Mouse (Mus musculus) common myeloid progenitor, adult 5-6 weeks (primary cell): Measurements from ENCODE around the gene Gm8094. TPM values are rescaled to one million over a fixed set of nuclear protein-coding genes. Genes with fewer than 3 reads are reported as not detected.
"Not testable (repeated sequence)": the region's sequence is repeated elsewhere in the genome, so short reads cannot be mapped to it uniquely, and the experiment has no call there.

ENCODE experiments used
- ATAC-seq: replicated peaks from 2 replicates; pipeline ENCODE4 v1.8.0; 2016; ENCODE audit warnings: low read depth, mild to moderate bottlenecking, moderate TSS enrichment, inconsistent platforms; ENCODE audit not compliant: poor library complexity, severe bottlenecking
- total RNA-seq: library from RNA; stranded (forward); fragments of 200-1000, 187-1606 nt; gene quantifications from 2 replicates; pipeline ENCODE4 v1.2.3, GENCODE M21; 2017

Gm8094 gene
- total RNA-seq, result not detected in 2 replicates

DNA sequence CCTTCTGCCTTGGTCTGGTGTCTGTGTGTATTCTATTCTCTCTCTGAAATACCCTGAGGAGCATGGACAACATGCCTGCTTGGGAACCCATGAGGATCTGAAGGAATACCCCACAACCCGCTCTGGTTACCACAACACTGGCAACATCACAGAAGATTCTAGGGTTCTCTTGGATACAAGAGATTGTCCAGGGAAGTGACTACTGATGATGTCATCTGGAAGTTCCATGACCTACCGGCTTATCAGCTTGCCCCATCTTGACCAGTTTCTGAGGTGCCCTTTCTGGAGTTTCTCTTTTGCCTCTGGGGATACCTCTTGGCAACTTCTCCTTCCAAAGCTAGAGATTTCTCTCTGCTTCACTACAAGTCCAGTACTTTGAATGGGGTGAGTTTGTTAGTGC, at the start of gene Gm8094:
Gene Gm8094, minus strand, starts transcription at position 101 of the 400 bp plus-strand sequence.
- not testable (repeated sequence) for ATAC-seq

DNA sequence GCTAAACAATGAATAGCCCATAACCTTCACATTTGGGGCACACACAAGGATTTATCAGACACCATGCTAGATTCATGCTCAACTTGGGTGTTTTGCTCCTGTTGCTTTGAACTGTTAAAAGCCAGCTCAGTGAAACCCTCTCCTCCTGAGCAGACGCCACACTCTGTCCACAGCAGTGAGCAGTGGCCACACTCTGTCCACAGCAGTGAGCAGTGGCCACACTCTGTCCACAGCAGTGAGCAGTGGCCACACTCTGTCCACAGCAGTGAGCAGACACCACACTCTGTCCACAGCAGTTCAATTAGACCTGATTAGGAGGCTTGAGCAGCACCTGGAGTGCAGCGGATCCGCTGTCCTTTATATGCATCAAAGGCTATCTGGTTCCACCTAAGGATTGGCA, 43.2 kb upstream of the Gm8094 start:
- ATAC-seq, result not testable (repeated sequence)

DNA sequence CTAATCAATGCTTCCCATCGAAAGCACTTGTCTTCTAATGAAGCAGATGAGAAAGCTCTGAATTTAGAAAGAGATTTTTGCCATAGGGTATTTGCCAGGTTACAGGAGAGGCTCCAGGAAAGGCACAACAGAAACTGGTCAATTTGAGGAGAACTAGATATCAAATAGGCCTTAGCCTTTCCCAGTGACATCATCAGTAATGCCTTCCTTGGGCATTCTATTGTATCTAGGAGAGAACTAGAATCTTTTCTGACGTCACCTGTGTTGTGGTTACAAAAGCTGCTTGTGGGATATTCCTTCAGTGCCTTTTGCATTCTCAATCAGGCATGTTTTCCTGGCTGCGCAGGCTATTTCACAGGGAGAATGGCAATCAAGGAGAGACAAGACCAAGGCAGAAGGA, 23.9 kb upstream of the Gm8094 start, which contains the start of gene Gm8104:
Gene Gm8104, plus strand, starts transcription at position 301 of the 400 bp plus-strand sequence.
- ATAC-seq, result not testable (repeated sequence)

- ATAC-seq, result not testable (repeated sequence)
These were observed 12.9 kb upstream of the Gm8094 start for GRCm38 (mm10) chr14:43089103-43089919.

DNA sequence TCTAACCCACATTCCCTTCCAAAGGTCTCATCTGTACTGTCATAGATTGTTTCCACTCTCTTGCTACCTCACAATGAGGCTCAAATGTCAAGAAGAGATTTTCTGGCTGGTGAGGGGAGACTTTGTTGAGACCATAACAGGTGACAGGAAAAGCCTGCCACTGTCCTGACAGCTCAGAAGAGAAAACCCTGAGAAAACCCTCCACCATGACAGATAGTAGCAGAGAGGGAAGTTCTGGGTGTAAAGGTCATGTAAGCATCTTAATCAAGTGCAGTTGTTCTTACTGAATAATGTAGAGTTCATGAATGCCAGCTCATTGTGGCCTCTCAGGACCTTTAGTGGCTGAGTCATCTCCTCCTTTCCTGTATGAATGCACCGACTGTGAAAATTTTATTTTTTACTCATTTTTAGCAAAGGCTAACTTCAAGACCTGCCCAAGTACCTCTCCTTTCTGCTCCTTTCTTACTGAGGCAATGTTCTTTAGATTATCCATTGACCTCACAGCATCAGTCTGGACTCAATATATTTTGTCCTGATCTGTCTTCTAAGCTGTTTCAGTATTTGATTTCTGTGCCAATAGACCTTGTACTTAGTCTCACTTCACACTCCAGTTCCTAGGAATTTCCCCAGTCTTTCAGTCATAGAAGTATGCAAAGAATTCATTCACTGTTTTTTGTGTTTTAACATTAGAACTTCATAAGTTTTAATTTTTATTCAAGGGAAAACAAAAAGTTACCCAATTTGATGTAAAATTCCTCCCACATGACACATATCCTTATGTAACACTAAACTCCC, 8.7 kb upstream of the Gm8094 start:
- not testable (repeated sequence) for ATAC-seq

DNA sequence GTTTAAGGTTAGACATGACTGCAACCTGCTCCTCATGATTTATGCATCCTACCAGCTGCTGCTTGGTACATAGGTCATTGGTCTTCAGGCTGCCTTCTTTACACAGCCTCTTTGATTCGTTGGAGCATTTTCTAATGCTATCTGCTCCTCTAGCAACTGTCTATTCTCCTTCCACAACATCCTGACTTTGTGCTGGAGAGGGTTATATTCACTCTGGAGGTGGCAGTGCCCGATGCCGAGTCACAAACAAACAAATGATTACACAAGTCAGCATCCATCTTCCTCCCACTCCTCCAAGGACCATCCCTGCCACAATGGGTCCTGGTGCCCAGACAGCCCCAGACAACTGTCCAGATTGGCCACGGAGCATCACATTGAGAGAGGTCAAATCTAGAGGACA, 16.3 kb downstream of the Gm8094 start:
- ATAC-seq, result not testable (repeated sequence)

GRCm38 (mm10) chr14:43058063-43058462, 18.4 kb downstream of the Gm8094 start:
- not testable (repeated sequence) for ATAC-seq

Other genes with a start within 250 kb of the Gm8094 start
- gene Gm21977, start 223.2 kb downstream of the Gm8094 start, total RNA-seq, result not detected in 2 replicates
- not detected in 2 replicates for gene Gm8082, start 83.0 kb downstream of the Gm8094 start, total RNA-seq
- gene Gm10376, start 61.0 kb downstream of the Gm8094 start, total RNA-seq, result not detected in 2 replicates
- not detected in 2 replicates for gene Gm8104, start 24.0 kb upstream of the Gm8094 start, total RNA-seq
- gene Gm7233, start 103.2 kb upstream of the Gm8094 start, total RNA-seq, result not detected in 2 replicates
- not detected in 2 replicates for gene Gm8122, start 158.7 kb upstream of the Gm8094 start, total RNA-seq
- gene Gm8126, start 182.0 kb upstream of the Gm8094 start, total RNA-seq, result not detected in 2 replicates
- not detected in 2 replicates for gene Gm9732, start 198.4 kb upstream of the Gm8094 start, total RNA-seq
- not detected in 2 replicates for gene Gm8127, start 217.2 kb upstream of the Gm8094 start, total RNA-seq